Mouse (Mus musculus): Measurements from ENCODE around the gene Shcbp1l.

Gene Shcbp1l

GRCm38 (mm10) chr1:153487500-153487879 lies 62.5 kb downstream of the Shcbp1l start, which contains the start of gene Dhx9:
Gene Dhx9, minus strand, starts transcription at chr1:153487660.
- DNase-seq (ENCODE audit: low read depth): peak; percentile 91

- DNase-seq (ENCODE audit: low read depth): no peak
Observed at GRCm38 (mm10) chr1:153489132-153489531, 64.2 kb downstream of the Shcbp1l start.

- no peak for DNase-seq (ENCODE audit: low read depth)
Observed at GRCm38 (mm10) chr1:153489540-153489939, 64.6 kb downstream of the Shcbp1l start.

- DNase-seq (ENCODE audit: low read depth): no peak
Observed at GRCm38 (mm10) chr1:153489963-153490362, 65.0 kb downstream of the Shcbp1l start.

- no peak for DNase-seq (ENCODE audit: low read depth)
Observed at GRCm38 (mm10) chr1:153491345-153491744, 66.4 kb downstream of the Shcbp1l start.

GRCm38 (mm10) chr1:153491822-153492221 lies 66.9 kb downstream of the Shcbp1l start:
- DNase-seq (ENCODE audit: low read depth): no peak

GRCm38 (mm10) chr1:153493338-153493737 lies 68.4 kb downstream of the Shcbp1l start:
- no peak for DNase-seq (ENCODE audit: low read depth)

GRCm38 (mm10) chr1:153493931-153494330 lies 69.0 kb downstream of the Shcbp1l start:
- no peak for DNase-seq (ENCODE audit: low read depth)

- DNase-seq (ENCODE audit: low read depth): no peak
Observed at GRCm38 (mm10) chr1:153496030-153496429, 71.1 kb downstream of the Shcbp1l start.

GRCm38 (mm10) chr1:153500030-153500429 lies 75.1 kb downstream of the Shcbp1l start:
- DNase-seq (ENCODE audit: low read depth): no peak

- peak; percentile 33 for DNase-seq (ENCODE audit: low read depth)
Observed at GRCm38 (mm10) chr1:153501644-153502321, 76.8 kb downstream of the Shcbp1l start.

Measured in fibroblast of lung, adult 2 months (primary cell).